Mouse (Mus musculus) lung, embryonic 16.5 days (tissue): ENCODE measurements around the gene Eif4ebp2. TPM values are rescaled to one million over a fixed set of nuclear protein-coding genes. Genes with fewer than 3 reads are reported as not detected.
A peak's percentile ranks its signal among the peaks of the same experiment; 100 is the strongest.

Experiments
- ATAC-seq: fragments of 200-750 bp; cut with Nextera tagmentation; 2 replicates; pipeline ENCODE4 v1.8.0; 2017; ENCODE audit warnings: low read depth, mild to moderate bottlenecking, moderate library complexity
- H3K27ac ChIP-seq: fragments of 300-500 bp; sonication (generic); 2 replicates; pipeline ENCODE4 v1.5.1; 2014; ENCODE audit warnings: mild to moderate bottlenecking, control low read depth, low read length
- H3K27me3 ChIP-seq: fragments of 300-500 bp; sonication (generic); 2 replicates; pipeline ENCODE4 v1.6.1; 2014; ENCODE audit warnings: low read depth, low read length, mixed read lengths; ENCODE audit not compliant: control insufficient read depth, insufficient read depth
- H3K36me3 ChIP-seq: fragments of 300-500 bp; sonication (generic); 2 replicates; pipeline ENCODE4 v1.6.1; 2014; ENCODE audit warnings: low read length; ENCODE audit not compliant: control insufficient read depth, insufficient read depth
- H3K4me1 ChIP-seq: fragments of 300-500 bp; sonication (generic); replicated peaks from 2 replicates; pipeline ENCODE4 v1.6.1; 2014; ENCODE audit warnings: low read length, mixed read lengths; ENCODE audit not compliant: control insufficient read depth, insufficient read depth
- H3K4me2 ChIP-seq: fragments of 300-500 bp; sonication (generic); 2 replicates; pipeline ENCODE4 v1.6.1; 2014; ENCODE audit warnings: low read depth, low read length, control low read depth
- H3K4me3 ChIP-seq: fragments of 300-500 bp; sonication (generic); 2 replicates; pipeline ENCODE4 v1.5.1; 2014; ENCODE audit warnings: mild to moderate bottlenecking, low read length, control low read depth
- H3K9ac ChIP-seq: fragments of 300-500 bp; sonication (generic); 2 replicates; pipeline ENCODE4 v1.6.1; 2014; ENCODE audit warnings: low read length, control low read depth
- H3K9me3 ChIP-seq: fragments of 300-500 bp; sonication (generic); 2 replicates; pipeline ENCODE4 v1.6.1; 2016; ENCODE audit warnings: low read length; ENCODE audit not compliant: control insufficient read depth
- WGBS: fragments of 180-500 bp; shearing (Covaris S2); extraction: QIAGEN DNeasy Blood & Tissue Kit; methylation state at CpG from one replicate; pipeline ENCODE4 v1.1.7; 2014; 5-methylcytosine and 5-hydroxymethylcytosine counted together
- polyA plus RNA-seq: library from polyadenylated mRNA; unstranded; fragments of >200 nt; fragmentation: Nextera tagmentation; extraction: Ambion mirVana; gene quantifications from 2 replicates; pipeline ENCODE4 v1.2.1, GENCODE M21; 2015

Gene Eif4ebp2
- polyA plus RNA-seq, 1 experiment from 2014 or later = 58.5 TPM

DNA sequence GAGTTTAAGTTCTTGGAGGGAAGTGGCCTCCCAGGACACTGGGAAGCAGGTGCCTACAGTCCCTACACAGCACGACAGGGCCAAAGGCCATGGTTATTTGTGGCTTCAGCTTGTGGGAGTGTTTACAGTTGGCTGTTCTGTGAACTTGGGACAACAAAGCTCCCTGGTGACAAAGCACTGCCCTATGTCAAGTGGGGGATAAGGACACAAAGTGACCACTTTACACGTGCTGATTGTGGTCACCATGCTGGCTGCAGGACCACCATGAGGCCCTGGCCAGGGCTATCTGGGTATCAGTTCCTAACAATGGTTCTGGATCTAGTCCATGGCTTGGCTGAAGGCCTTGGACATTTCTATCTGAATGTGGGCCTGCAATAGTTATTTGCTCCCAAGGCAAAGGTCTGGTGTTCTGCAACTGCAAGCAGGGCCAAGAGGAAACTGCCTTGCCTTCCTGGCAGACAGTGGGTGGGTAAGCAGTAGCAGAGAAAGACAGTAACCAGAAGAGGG lies 26.2 kb downstream of the Eif4ebp2 start:
- Histone ChIP-seq H3K27ac (no peak overlapping the region), H3K9ac (no peak overlapping the region), H3K9me3 (no peaks in the 10 kb centered on the region), H3K4me1 (peaks cover 5% of the 10 kb centered on the region), H3K4me2 (no peak overlapping the region), H3K27me3 (no peaks in the 10 kb centered on the region), H3K4me3 (no peak overlapping the region), H3K36me3 (peaks cover 12% of the 10 kb centered on the region)
- ATAC-seq = no peak
- WGBS = 33% methylated on average over 2 of the region's 2 CpGs

DNA sequence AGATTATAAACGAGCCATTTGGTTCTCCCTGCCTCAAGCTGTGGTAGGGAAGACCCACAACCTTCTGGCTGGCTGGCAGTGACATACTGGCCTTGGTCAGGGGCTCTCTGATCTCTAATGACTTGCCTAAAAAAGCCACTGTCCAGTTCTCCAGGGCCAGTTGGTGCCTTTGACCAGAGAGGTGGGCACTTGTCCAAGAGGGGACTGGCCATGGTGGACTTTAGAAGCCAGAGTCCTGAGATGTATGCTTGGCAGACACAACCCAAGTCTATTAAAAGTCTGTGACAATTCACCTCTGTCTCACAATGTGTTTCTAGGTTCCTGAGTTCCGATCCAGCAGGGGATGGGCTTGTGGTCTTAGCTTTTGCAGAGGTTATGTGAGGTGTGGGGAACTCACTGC lies 27.4 kb downstream of the Eif4ebp2 start:
- H3K27me3 ChIP-seq = peaks cover 2% of the 10 kb centered on the region
- 56% methylated on average over 2 of the region's 2 CpGs for WGBS
- no peak overlapping the region for H3K4me2 ChIP-seq
- H3K4me3 ChIP-seq = no peak overlapping the region
- H3K4me1 ChIP-seq = peaks cover 5% of the 10 kb centered on the region
- no peak for ATAC-seq
- H3K9ac ChIP-seq = no peak overlapping the region
- no peak overlapping the region for H3K27ac ChIP-seq
- no peaks in the 10 kb centered on the region for H3K9me3 ChIP-seq
- H3K36me3 ChIP-seq = peaks cover 2% of the 10 kb centered on the region

DNA sequence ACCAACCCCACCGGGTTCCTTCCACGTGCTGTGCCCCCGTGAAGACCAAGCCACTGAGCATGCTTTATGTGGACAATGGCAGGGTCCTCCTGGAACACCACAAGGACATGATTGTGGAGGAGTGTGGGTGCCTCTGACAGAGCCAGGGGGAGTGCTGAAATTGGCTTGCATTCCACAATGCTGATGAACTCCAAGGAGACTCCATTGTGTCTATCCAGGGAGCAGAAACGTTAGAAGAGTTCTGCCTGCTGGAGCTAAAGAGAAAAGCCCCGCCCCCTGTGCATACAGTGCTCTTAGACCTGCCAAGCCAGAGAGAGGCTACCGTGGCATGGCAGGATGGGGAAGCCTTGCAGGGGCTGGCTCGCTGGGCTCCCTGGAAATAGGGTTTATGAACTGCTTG lies 28.0 kb downstream of the Eif4ebp2 start:
- Histone ChIP-seq H3K4me3 (no peak overlapping the region), H3K36me3 (0 out of 2 replicates have a peak, but pooled peaks cover 2% of the 10 kb centered on the region), H3K27me3 (peaks cover 7% of the 10 kb centered on the region), H3K9ac (no peak overlapping the region), H3K4me1 (peaks cover 8% of the 10 kb centered on the region), H3K27ac (no peak overlapping the region), H3K9me3 (no peaks in the 10 kb centered on the region), H3K4me2 (no peak overlapping the region)
- 22% methylated on average over 7 of the region's 7 CpGs for WGBS
- peak; percentile 59 for ATAC-seq

DNA sequence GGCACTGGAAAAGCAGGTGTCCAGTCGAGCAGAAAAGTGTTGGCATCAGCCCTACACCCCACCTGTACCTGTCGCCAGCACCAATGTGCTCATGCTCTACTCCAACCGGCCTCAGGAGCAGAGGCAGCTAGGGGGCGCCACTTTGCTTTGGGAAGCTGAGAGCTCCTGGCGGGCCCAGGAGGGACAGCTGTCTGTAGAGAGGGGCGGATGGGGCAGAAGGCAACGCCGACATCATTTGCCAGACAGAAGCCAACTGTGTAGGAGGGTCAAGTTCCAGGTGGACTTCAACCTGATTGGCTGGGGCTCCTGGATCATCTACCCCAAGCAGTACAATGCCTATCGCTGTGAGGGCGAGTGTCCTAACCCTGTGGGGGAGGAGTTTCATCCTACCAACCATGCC lies 29.2 kb downstream of the Eif4ebp2 start:
- Histone ChIP-seq H3K9ac (no peak overlapping the region), H3K9me3 (no peaks in the 10 kb centered on the region), H3K4me1 (peaks cover 15% of the 10 kb centered on the region), H3K4me3 (no peak overlapping the region), H3K36me3 (no peaks in the 10 kb centered on the region), H3K27ac (no peak overlapping the region), H3K4me2 (no peak overlapping the region), H3K27me3 (peaks cover 19% of the 10 kb centered on the region)
- WGBS = 67% methylated on average over 10 of the region's 10 CpGs
- ATAC-seq = no peak

DNA sequence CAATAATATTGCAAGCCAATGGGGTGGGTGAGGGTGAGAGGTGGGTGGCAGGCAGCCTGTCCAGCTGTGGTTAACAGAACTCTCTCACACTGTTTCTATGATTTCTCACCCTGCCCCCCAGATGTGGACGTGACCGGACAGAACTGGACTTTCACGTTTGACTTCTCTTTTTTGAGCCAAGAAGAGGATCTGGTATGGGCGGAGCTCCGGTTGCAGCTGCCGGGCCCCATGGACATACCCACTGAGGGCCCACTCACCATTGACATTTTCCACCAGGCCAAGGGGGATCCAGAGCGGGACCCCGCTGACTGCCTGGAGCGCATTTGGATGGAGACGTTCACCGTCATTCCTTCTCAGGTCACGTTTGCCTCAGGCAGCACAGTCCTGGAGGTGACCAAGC lies 29.6 kb downstream of the Eif4ebp2 start:
- Histone ChIP-seq H3K36me3 (no peaks in the 10 kb centered on the region), H3K27ac (no peak overlapping the region), H3K4me1 (peaks cover 17% of the 10 kb centered on the region), H3K4me2 (no peak overlapping the region), H3K9ac (no peak overlapping the region), H3K4me3 (no peak overlapping the region), H3K9me3 (no peaks in the 10 kb centered on the region), H3K27me3 (peaks cover 23% of the 10 kb centered on the region)
- no peak; the same call in 1 of the 2 replicates for ATAC-seq
- 70% methylated on average over 12 of the region's 12 CpGs for WGBS

DNA sequence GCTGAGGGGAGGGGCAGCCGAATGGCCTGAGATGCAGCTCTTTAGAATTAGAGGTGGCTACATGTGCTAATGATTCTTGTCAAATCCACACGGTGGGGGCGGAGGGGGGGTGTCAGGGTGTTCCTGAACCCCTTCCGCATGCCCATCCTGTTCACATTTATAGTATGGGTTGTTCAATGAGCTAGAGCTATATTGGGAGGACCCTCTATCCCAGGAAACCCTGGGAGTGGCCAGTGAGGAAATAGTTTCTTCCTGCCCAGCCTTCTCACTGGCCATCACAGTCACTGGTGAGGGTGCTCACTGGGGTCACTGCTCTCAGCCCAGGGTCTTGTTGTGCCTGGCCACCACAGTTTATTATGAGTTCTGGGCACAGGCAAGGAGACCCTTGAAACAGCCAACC lies 32.5 kb downstream of the Eif4ebp2 start:
- Histone ChIP-seq H3K27me3 (peaks cover 40% of the 10 kb centered on the region), H3K36me3 (no peaks in the 10 kb centered on the region), H3K4me2 (no peak overlapping the region), H3K9me3 (no peaks in the 10 kb centered on the region), H3K4me3 (no peak overlapping the region), H3K4me1 (peaks cover 17% of the 10 kb centered on the region), H3K9ac (no peak overlapping the region), H3K27ac (no peak overlapping the region)
- WGBS = 54% methylated on average over 4 of the region's 4 CpGs
- no peak for ATAC-seq

DNA sequence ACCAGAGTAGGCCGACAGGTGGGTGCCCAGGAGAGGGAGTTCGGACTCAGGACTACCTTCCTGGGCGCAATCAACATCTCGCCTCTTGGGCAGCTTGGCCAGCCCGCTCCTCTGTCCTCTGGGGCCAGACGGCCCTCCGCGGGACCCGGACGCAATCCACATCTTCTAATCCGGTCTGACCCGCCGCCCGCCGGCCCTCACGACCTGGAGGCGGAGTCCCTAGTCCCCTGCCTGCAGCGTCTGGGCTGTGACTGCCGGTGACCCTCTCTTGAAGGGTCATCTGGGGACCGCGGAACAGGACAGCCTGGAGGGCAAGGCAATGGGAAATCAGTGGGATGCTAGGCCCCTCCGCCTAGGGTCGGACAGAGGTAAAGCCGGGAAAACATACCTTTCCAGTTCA lies 33.3 kb downstream of the Eif4ebp2 start:
- no peak overlapping the region for H3K4me3 ChIP-seq
- H3K27me3 ChIP-seq = peaks cover 44% of the 10 kb centered on the region
- 10% methylated on average over 23 of the region's 24 CpGs for WGBS

DNA sequence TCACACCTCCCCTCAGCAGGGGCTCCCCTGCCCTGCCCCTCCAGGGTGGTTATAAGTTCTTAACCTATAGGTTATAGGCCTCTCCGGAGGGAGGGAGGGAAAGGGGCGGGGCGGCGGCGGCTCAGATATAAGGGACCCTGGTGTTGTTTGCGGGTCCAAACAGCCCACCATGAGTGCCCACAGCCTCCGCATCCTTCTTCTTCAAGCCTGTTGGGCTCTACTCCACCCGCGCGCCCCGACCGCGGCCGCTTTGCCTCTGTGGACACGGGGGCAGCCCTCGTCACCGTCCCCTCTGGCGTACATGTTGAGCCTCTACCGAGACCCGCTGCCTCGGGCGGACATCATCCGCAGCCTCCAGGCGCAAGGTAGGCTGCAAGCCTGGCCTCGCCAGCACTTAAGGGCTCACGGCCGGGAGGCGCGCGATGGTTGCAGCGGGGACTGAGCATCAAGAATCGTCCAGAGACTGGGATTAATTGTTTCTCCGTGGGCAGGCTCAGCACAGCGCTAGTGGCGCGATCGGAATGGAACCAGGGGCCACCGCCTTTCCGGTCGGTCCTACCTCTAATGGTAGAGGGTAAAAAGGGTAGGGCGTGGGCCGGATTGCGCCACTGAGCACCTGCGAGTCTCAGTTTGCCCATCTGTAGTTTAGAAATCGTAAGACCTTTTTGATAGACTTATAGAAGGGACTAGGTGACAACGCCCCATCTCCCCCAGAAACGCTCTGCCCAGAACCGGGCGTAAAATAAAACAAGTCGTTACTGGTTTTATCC lies 34.1 kb downstream of the Eif4ebp2 start:
- no peaks in the 10 kb centered on the region for H3K36me3 ChIP-seq
- H3K4me2 ChIP-seq = peak overlapping the region; percentile 72
- peak; percentile 24; the same call in 1 of the 2 replicates for ATAC-seq

More for the DNA sequence above, 33.3 kb downstream of the Eif4ebp2 start:
- Histone ChIP-seq H3K9me3 (no peaks in the 10 kb centered on the region), H3K27ac (no peak overlapping the region), H3K4me2 (no peak overlapping the region), H3K36me3 (no peaks in the 10 kb centered on the region), H3K4me1 (peaks cover 12% of the 10 kb centered on the region; the same call in 1 of the 2 replicates), H3K9ac (no peak overlapping the region)
- ATAC-seq = no peak

DNA sequence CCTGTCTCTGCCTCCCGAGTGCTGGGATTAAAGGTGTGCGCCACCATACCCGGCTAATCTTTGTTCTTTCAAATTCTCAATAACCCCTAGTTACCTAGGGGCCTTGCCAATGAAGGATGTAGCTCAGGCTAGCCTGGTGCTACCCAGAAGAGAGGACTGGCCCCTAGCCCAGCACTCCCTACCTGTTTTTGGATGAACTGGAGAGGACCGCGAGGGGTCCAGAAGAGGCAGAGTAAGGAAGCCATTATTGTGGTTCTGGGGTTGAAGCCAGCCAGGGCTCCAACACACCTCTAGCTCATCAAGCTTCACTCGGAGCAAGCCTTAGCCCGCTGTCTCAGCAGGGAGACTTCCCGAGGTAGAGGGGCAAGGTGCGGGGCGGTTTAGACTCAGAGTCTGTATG lies 34.8 kb downstream of the Eif4ebp2 start, which contains the start of gene Nodal:
TSS of gene Nodal (plus strand) at position 301 of the 400 bp plus-strand sequence.
- 27% methylated on average over 9 of the region's 10 CpGs for WGBS
- H3K9ac ChIP-seq = peak within 1 kb of the TSS; percentile 43
- H3K4me2 ChIP-seq = peak within 1 kb of the TSS; percentile 72
- H3K4me3 ChIP-seq = peak within 1 kb of the TSS; percentile 47
- H3K27ac ChIP-seq = no peak within 1 kb of the TSS
- peaks cover 44% of the 10 kb centered on the region for H3K27me3 ChIP-seq
- peaks cover 12% of the 10 kb centered on the region; the same call in 1 of the 2 replicates for H3K4me1 ChIP-seq
- H3K9me3 ChIP-seq = no peaks in the 10 kb centered on the region
- H3K36me3 ChIP-seq = no peaks in the 10 kb centered on the region
- ATAC-seq = no peak

More for the DNA sequence above, 34.1 kb downstream of the Eif4ebp2 start:
- Histone ChIP-seq H3K9ac (peak overlapping the region; percentile 43), H3K4me3 (peak overlapping the region; percentile 47), H3K27ac (no peak overlapping the region), H3K9me3 (no peaks in the 10 kb centered on the region), H3K4me1 (peaks cover 12% of the 10 kb centered on the region; the same call in 1 of the 2 replicates), H3K27me3 (peaks cover 44% of the 10 kb centered on the region)
- 1% methylated on average over 50 of the region's 50 CpGs for WGBS
